Mouse (Mus musculus) brain, embryonic 14.5 days (tissue): ENCODE measurements around the gene Krt90.

Experiments
- CTCF ChIP-seq: fragments of 200-500 bp; IDR thresholded peaks from 2 replicates; pipeline ENCODE4 v1.5.1; 2012; ENCODE audit warnings: inconsistent platforms, mild to moderate bottlenecking, moderate library complexity, borderline replicate concordance; ENCODE audit not compliant: insufficient read depth, insufficient read length; ENCODE audit errors: extremely low read depth
- POLR2A ChIP-seq: fragments of 200-500 bp; IDR thresholded peaks from 2 replicates; pipeline ENCODE4 v1.6.1; 2012; ENCODE audit warnings: mild to moderate bottlenecking, inconsistent platforms, borderline replicate concordance; ENCODE audit not compliant: poor library complexity, insufficient read depth, insufficient read length, severe bottlenecking; ENCODE audit errors: extremely low read depth

DNA sequence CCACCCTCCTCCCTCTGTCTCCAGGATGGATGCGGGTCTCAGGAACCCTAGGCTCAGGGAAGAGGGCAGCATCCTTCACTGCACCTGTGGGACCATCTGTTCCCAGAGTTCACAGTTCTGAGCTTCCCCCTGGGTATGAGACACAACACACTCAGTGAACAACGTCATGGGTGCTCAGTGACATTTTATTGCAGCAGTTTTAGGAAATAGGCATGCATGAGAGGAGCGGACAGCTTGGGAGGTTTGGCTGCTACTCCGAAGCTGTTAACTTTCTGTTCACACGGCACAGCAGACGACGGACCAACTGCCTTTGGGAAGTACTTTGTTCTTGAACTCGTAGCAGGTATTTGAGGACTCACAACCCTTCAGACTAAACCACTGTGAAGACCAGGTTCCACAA lies 10.6 kb downstream of the Krt90 start:
- TF ChIP-seq POLR2A (no peak), CTCF (no peak)
